Mouse (Mus musculus) hindbrain, embryonic 13.5 days (tissue): ENCODE results near the gene Klrb1b. TPM values are rescaled to one million over a fixed set of nuclear protein-coding genes. Genes with fewer than 3 reads are reported as not detected.

ENCODE experiments used
- ATAC-seq: fragments of 200-750 bp; cut with Nextera tagmentation; 2 replicates; pipeline ENCODE4 v1.8.0; 2017; ENCODE audit warnings: moderate TSS enrichment; ENCODE audit not compliant: low FRiP score
- H3K27ac ChIP-seq: fragments of 300-500 bp; sonication (generic); 2 replicates; pipeline ENCODE4 v1.5.1; 2015; ENCODE audit warnings: inconsistent platforms, mild to moderate bottlenecking, moderate library complexity
- H3K27me3 ChIP-seq: fragments of 300-500 bp; sonication (generic); 2 replicates; pipeline ENCODE4 v1.6.1; 2015; ENCODE audit warnings: mild to moderate bottlenecking, inconsistent platforms
- H3K36me3 ChIP-seq: fragments of 300-500 bp; sonication (generic); 2 replicates; pipeline ENCODE4 v1.6.1; 2015; ENCODE audit warnings: mild to moderate bottlenecking, inconsistent platforms
- H3K4me1 ChIP-seq: fragments of 300-500 bp; sonication (generic); replicated peaks from 2 replicates; pipeline ENCODE4 v1.6.1; 2015; ENCODE audit warnings: inconsistent platforms
- H3K4me2 ChIP-seq: fragments of 300-500 bp; sonication (generic); 2 replicates; pipeline ENCODE4 v1.6.1; 2015; ENCODE audit warnings: inconsistent platforms, mild to moderate bottlenecking, moderate library complexity
- H3K4me3 ChIP-seq: fragments of 300-500 bp; sonication (generic); 2 replicates; pipeline ENCODE4 v1.5.1; 2015; ENCODE audit warnings: mild to moderate bottlenecking, inconsistent platforms
- H3K9ac ChIP-seq: fragments of 300-500 bp; sonication (generic); 2 replicates; pipeline ENCODE4 v1.6.1; 2015; ENCODE audit warnings: mild to moderate bottlenecking, inconsistent platforms
- H3K9me3 ChIP-seq: fragments of 300-500 bp; sonication (generic); 2 replicates; pipeline ENCODE4 v1.6.1; 2016; ENCODE audit warnings: inconsistent platforms
- WGBS: fragments of 180-500 bp; shearing (Covaris S2); methylation state at CpG from one replicate; pipeline ENCODE4 v1.1.7; 2015; 5-methylcytosine and 5-hydroxymethylcytosine counted together
- polyA plus RNA-seq: library from polyadenylated mRNA; unstranded; fragments of >200 nt; fragmentation: Nextera tagmentation; extraction: Ambion mirVana; gene quantifications from 2 replicates; pipeline ENCODE4 v1.2.1, GENCODE M21; 2015

The Klrb1b gene
- polyA plus RNA-seq: 0.08 TPM in 1 of 2 replicates, not detected in the other

DNA sequence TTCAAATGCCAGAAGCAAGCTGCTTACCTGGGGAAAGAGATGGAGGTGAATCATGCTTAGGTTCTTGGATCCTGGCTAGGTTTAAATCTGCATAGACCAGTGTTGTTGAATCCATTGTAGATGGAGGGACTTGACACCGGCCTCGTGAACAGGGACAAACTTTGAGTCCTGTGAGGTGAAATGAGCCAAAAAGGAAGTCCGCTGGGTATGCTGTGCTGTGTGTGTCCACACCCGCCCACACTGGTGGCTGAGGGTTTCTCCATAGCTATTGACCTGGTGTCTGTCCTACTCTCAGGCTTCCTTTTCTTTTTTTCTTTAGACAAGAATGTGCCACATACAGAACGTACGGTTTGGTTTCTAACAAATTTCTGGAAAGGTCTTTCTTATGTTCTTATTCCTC is at the start of gene Klrb1b, which contains the start of gene Gm44511:
Gene Klrb1b (minus strand): TSS at position 200 of the 400 bp plus-strand sequence.
Gene Gm44511 (minus strand): TSS at position 184 of the 400 bp plus-strand sequence.
- Histone ChIP-seq H3K27ac (no peak within 1 kb of the TSS), H3K27me3 (no peaks in the 10 kb centered on the region), H3K9ac (no peak within 1 kb of the TSS), H3K4me2 (no peak within 1 kb of the TSS), H3K4me1 (no peaks in the 10 kb centered on the region), H3K4me3 (no peak within 1 kb of the TSS), H3K36me3 (no peaks in the 10 kb centered on the region), H3K9me3 (no peaks in the 10 kb centered on the region)
- no peak for ATAC-seq
- WGBS: 89% methylated on average over 6 of the region's 6 CpGs

DNA sequence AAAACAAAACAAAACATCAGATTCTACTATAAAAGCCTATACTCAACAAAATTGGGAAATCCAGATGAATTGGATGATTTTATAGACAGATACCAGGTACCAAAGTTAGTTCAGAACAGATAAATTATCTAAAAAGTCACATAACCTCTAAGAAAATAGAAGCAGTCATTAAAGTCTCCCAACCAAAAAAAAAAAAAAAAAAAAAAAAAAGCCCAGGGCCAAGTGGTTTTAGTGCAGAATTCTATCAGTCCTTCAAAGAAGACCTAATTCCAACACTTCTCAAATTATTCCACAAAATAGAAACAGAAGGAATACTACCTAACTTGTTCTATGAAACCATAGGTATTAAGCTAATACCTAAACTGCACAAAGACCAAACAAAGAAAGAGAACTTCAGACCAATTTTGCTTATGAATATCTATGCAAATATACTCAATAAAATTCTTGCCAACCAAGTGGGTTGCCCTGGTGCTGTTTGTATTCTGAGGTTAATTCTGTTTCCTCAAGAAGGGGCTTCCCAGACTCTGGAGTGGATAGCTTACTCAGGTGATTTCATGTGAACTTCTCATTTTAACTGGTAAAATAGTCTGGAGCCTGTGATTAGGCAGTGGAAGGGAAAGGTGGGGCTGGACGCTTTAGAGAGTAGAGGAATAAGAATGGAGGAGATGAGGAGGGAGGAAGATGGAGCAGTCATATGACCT is 45.9 kb upstream of the Klrb1b start:
- no peaks in the 10 kb centered on the region for H3K36me3 ChIP-seq

DNA sequence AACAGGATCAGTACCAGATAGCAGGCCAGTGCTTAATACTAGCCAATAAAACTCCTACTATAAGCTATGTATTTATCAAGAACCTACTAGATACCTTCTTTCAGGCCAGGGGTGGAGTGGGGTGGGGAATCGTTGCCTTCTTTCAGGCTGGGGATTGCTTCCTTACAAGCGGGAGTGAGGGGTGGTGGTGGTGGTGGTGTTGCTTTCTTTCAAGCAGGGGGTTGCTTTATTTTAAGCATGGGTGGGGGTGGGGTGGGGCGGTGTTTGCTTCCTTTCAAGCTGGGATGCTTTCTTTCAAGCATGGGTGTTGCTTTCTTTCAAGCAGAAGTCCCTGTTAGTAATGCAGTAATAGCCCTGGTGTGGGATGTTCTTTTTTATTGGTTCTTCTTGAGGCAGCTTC is 42.7 kb upstream of the Klrb1b start:
- no peak overlapping the region for H3K4me2 ChIP-seq
- 9% methylated on average over 3 of the region's 3 CpGs for WGBS
- H3K27me3 ChIP-seq: no peaks in the 10 kb centered on the region
- no peak overlapping the region for H3K4me3 ChIP-seq
- H3K9me3 ChIP-seq: no peaks in the 10 kb centered on the region
- no peak overlapping the region for H3K27ac ChIP-seq
- H3K4me1 ChIP-seq: no peaks in the 10 kb centered on the region
- ATAC-seq: no peak
- no peak overlapping the region for H3K9ac ChIP-seq
- no peaks in the 10 kb centered on the region for H3K36me3 ChIP-seq

More for the DNA sequence above, 45.9 kb upstream of the Klrb1b start:
- H3K9ac ChIP-seq: no peak overlapping the region
- WGBS: 91% methylated on average over 1 of the region's 1 CpGs
- no peaks in the 10 kb centered on the region for H3K4me1 ChIP-seq
- no peak overlapping the region for H3K27ac ChIP-seq
- H3K4me2 ChIP-seq: no peak overlapping the region
- H3K9me3 ChIP-seq: peaks cover 7% of the 10 kb centered on the region; the same call in 1 of the 2 replicates
- H3K27me3 ChIP-seq: no peaks in the 10 kb centered on the region
- no peak for ATAC-seq
- H3K4me3 ChIP-seq: no peak overlapping the region

DNA sequence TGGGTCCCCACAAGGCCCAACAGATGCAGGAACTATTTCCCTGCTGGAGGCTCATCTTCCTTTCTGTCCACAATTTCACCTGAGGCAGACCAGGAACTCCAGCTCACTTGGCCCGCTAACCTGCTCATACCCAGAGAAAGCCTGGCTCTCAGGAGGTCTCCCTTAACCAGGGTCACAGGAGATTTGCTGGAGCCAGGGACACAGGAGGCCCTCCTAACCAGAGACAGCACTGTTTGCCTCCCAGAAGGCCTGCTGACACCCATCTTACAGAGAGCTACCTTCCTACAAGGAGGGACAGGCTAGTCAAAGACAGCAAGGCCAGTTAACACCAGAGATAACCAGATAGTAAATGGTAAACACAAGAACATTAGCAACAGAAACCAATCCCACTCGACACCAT is 31.8 kb upstream of the Klrb1b start:
- H3K27ac ChIP-seq: no peak overlapping the region
- no peak for ATAC-seq
- H3K4me3 ChIP-seq: no peak overlapping the region
- no peaks in the 10 kb centered on the region for H3K4me1 ChIP-seq
- 86% methylated on average over 2 of the region's 2 CpGs for WGBS
- no peaks in the 10 kb centered on the region for H3K36me3 ChIP-seq
- no peak overlapping the region for H3K4me2 ChIP-seq
- no peak overlapping the region for H3K9ac ChIP-seq
- H3K9me3 ChIP-seq: no peaks in the 10 kb centered on the region
- no peaks in the 10 kb centered on the region for H3K27me3 ChIP-seq

DNA sequence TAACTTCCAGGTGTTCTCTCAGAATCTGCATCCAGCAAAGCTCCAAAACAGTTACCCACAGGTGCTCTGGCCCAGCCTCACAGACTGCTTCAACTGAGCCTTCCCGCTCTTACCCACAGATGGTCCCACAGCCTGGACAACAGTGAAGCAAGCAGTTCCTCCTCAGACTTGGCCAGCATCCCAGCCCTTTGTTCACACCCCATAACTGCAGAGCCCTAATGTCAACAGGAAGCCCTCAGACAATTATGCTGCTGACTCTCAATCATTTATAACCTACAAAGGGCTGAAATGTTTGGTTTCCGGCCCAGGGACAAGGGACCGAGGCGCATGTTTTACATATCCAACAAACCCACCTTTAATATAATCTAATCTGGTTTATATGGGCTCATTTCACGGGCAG is 30.1 kb upstream of the Klrb1b start:
- no peaks in the 10 kb centered on the region for H3K36me3 ChIP-seq
- peak; percentile 52; the same call in 1 of the 2 replicates for ATAC-seq

DNA sequence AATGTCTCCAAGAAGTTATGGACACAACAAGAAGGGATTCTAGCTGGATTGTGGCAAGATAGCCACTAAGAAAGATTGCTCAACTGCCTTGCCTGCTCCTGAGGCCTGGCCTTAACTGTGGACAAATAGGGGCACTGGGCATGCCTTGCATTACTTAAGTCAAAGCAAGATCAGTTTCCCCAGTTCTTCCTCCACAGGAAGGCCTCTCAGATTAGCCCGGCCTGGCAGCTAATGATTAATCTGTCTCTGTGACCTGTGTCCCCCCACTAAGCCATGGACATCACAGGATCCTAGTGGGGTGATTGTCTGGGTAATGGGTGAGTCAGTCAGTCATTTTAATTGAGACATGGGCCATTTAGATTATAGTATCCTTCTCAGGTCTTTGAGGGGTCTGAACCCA is 29.3 kb upstream of the Klrb1b start:
- Histone ChIP-seq H3K9ac (no peak overlapping the region), H3K27me3 (no peaks in the 10 kb centered on the region), H3K36me3 (no peaks in the 10 kb centered on the region), H3K4me1 (no peaks in the 10 kb centered on the region), H3K27ac (no peak overlapping the region), H3K9me3 (no peaks in the 10 kb centered on the region), H3K4me3 (no peak overlapping the region), H3K4me2 (no peak overlapping the region)
- ATAC-seq: no peak
- WGBS: 56% methylated on average over 1 of the region's 1 CpGs

More for the DNA sequence above, 30.1 kb upstream of the Klrb1b start:
- Histone ChIP-seq H3K27me3 (no peaks in the 10 kb centered on the region), H3K9me3 (no peaks in the 10 kb centered on the region), H3K4me1 (no peaks in the 10 kb centered on the region), H3K4me2 (no peak overlapping the region), H3K9ac (no peak overlapping the region), H3K27ac (no peak overlapping the region), H3K4me3 (no peak overlapping the region)
- WGBS: 59% methylated on average over 5 of the region's 5 CpGs

DNA sequence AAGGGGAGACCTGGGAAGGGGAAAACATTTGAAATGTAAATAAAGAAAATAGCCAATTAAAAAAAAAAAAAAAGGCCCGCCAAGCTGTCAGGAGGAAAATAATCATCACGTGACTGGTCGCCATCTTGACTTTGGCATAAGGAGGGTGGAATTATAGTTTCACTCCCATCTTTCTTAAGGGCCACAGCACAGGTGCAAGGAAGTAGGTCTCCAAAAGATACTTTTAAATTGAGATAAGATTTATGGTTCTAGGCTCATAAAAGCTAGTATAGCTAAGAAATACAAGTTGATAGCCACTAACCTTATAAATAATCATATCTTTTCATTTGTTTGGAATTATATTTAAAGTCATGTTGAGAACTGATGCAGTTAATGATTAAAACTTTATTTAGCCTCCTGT is 28.8 kb upstream of the Klrb1b start:
- Histone ChIP-seq H3K4me1 (no peaks in the 10 kb centered on the region), H3K27me3 (no peaks in the 10 kb centered on the region), H3K9me3 (no peaks in the 10 kb centered on the region), H3K9ac (no peak overlapping the region), H3K36me3 (no peaks in the 10 kb centered on the region), H3K27ac (no peak overlapping the region), H3K4me3 (no peak overlapping the region), H3K4me2 (no peak overlapping the region)
- 95% methylated on average over 3 of the region's 3 CpGs for WGBS
- no peak for ATAC-seq

DNA sequence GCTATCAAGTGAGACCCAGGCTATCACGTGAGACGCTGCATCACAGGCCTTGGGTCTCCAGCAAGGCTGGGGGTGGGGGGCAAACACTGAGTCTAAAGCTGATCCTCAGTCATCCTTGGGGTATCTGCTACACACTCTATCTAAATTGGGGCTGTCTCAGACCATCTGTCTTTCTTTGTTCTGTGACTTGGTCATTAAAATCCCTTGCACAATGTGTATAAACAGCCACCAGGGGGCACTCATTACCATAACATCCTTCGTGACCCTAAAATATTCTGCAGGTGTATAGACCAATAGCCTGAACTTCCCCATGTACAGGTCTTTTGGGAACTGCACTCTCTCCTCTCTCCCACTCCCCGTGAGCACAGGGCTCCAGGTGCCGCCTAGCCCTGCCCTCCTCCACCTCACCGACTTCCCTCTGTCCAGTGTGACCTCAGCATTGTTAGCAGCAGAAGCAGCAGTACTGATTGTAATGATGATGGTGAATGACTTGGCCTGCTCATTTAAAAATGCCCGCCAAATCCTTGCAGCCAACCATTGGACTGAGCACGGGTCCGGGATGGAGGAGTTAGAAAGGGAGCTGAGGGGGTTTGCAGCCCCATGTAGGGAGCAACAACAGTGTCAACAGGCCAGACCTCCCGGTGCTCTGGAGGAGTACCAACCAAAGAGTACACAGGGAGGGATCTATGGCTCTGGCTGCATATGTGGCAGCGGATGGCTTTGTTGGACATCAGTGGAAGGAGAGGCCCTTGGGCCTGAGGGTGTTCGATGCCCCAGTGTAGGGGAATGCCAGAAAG is 28.1 kb upstream of the Klrb1b start:
- Histone ChIP-seq H3K36me3 (no peaks in the 10 kb centered on the region), H3K9ac (no peak overlapping the region), H3K4me2 (peak overlapping the region; percentile 40), H3K27ac (no peak overlapping the region), H3K4me1 (no peaks in the 10 kb centered on the region), H3K9me3 (no peaks in the 10 kb centered on the region), H3K4me3 (no peak overlapping the region), H3K27me3 (no peaks in the 10 kb centered on the region)
- 51% methylated on average over 12 of the region's 12 CpGs for WGBS
- ATAC-seq: peak; percentile 78

DNA sequence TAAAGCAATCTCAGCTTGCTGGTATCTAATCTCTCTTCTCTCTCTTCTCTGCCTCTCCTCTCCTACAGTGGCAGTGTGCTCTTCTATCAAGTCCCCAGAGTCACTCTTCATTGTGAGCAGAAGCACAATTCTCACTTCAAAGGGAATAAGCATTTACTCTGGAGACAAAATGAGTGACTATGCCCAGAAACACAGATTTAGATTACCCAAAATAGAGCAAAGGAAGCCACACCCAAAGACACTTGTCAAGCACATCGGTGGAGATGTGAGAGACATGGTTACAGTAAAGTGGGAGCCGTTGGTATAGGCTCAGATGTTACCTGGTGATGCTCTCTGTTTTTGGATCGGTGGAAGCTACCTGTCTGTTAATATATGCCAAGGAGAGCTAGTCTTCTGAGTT is 26.6 kb upstream of the Klrb1b start:
- Histone ChIP-seq H3K4me1 (no peaks in the 10 kb centered on the region), H3K27me3 (no peaks in the 10 kb centered on the region), H3K9me3 (no peaks in the 10 kb centered on the region), H3K9ac (no peak overlapping the region), H3K4me2 (no peak overlapping the region), H3K36me3 (no peaks in the 10 kb centered on the region), H3K27ac (no peak overlapping the region), H3K4me3 (no peak overlapping the region)
- WGBS: 89% methylated on average over 3 of the region's 3 CpGs
- no peak for ATAC-seq

DNA sequence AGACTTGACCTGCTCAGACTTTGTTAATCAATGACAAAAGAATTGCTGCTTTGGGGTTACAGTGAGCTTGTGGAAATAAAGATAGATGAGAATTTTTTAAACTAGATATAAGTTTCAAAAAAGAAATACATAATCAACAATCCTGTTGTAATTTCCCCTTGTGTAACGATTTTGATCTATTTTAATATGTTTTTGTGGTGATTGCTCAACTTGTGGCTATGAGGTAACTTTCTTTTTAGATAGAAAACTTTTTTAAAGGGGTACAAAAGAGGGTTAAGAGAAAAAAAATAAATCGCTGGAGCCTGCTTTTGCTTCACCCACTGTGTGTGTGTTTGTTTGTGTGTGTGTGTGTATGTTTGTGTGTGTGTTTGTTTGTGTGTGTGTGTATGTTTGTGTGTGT is 25.0 kb upstream of the Klrb1b start:
- 91% methylated on average over 2 of the region's 2 CpGs for WGBS
- H3K4me1 ChIP-seq: no peaks in the 10 kb centered on the region
- no peaks in the 10 kb centered on the region for H3K27me3 ChIP-seq
- H3K36me3 ChIP-seq: no peaks in the 10 kb centered on the region
- H3K9ac ChIP-seq: no peak overlapping the region
- H3K27ac ChIP-seq: no peak overlapping the region
- ATAC-seq: no peak
- H3K4me3 ChIP-seq: no peak overlapping the region
- no peaks in the 10 kb centered on the region for H3K9me3 ChIP-seq
- H3K4me2 ChIP-seq: no peak overlapping the region

DNA sequence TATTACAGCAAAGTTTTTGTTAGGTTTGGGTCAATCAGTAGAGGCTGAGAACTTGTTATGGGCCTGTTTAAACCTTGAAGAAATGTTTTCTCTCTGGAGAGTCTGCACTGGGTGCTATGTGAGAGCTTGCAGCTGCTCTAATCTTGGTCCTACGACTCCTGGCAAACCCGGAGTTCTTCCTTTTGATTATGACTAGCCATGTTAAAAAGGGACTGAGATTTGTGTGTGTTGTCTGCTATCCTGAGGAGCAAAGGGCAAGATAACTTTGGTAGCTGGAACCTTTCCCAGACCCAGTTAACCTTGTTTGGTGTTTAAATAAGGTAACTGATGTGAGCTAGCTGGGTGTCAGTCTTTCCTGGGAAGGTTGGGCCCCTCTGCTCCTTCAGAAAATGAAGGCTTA is 24.5 kb upstream of the Klrb1b start:
- H3K27ac ChIP-seq: no peak overlapping the region
- no peak for ATAC-seq
- 78% methylated on average over 2 of the region's 2 CpGs for WGBS
- no peaks in the 10 kb centered on the region for H3K4me1 ChIP-seq
- no peaks in the 10 kb centered on the region for H3K9me3 ChIP-seq
- H3K4me3 ChIP-seq: no peak overlapping the region
- H3K9ac ChIP-seq: no peak overlapping the region
- no peak overlapping the region for H3K4me2 ChIP-seq
- no peaks in the 10 kb centered on the region for H3K36me3 ChIP-seq
- H3K27me3 ChIP-seq: no peaks in the 10 kb centered on the region

DNA sequence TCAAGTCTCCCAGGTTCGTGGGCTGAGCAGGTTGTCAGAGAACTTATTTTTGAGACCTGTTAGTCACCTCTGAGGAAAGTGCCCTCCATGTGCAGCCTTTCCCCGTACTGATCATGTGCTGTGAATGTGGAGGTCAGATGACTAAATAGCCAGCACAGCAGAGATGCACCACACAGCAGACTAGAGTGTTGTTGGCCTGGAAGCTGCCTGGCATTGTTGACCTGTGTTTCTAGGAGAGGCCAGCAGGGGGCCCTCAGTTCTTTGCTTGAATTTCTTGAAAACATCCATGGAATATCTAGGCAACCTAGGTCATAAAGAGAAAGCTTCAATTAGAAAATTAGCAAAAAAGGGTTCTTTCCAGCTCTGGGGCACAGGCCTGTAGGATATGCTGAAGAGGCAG is 23.8 kb upstream of the Klrb1b start:
- H3K4me2 ChIP-seq: no peak overlapping the region
- H3K9me3 ChIP-seq: no peaks in the 10 kb centered on the region
- no peak overlapping the region for H3K27ac ChIP-seq
- H3K4me1 ChIP-seq: no peaks in the 10 kb centered on the region
- 55% methylated on average over 2 of the region's 2 CpGs for WGBS
- H3K9ac ChIP-seq: no peak overlapping the region
- ATAC-seq: no peak
- no peak overlapping the region for H3K4me3 ChIP-seq
- no peaks in the 10 kb centered on the region for H3K27me3 ChIP-seq
- H3K36me3 ChIP-seq: no peaks in the 10 kb centered on the region

DNA sequence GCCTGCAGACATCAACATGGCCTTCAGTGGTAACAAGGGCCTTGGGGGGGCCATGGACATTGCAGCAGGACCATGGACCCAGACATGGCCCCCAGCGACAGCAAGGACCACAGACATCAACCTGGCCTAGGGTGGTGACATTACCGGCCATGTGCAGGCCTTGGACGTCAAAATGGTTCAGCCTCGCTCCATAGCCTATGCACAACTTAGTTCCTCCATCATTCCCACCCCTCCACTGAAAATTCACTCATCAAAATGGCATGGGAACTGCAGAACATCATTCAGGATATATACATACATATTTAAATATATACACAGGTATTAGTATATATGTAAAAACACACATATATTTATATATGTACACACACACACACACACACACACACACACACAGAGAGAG is 21.3 kb upstream of the Klrb1b start:
- Histone ChIP-seq H3K4me1 (peaks cover 8% of the 10 kb centered on the region), H3K27ac (no peak overlapping the region), H3K36me3 (no peaks in the 10 kb centered on the region), H3K4me2 (no peak overlapping the region), H3K9me3 (no peaks in the 10 kb centered on the region), H3K4me3 (no peak overlapping the region), H3K27me3 (no peaks in the 10 kb centered on the region), H3K9ac (no peak overlapping the region)
- WGBS: 94% methylated on average over 4 of the region's 4 CpGs
- ATAC-seq: no peak
